Mouse (Mus musculus) forebrain, embryonic 16.5 days (tissue): ENCODE measurements around the gene Zfp410. TPM values are rescaled to one million over a fixed set of nuclear protein-coding genes. Genes with fewer than 3 reads are reported as not detected.
"Not testable (repeated sequence)": the region's sequence is repeated elsewhere in the genome, so short reads cannot be mapped to it uniquely, and the experiment has no call there.

ENCODE experiments used
- ATAC-seq: fragments of 200-750 bp; cut with Nextera tagmentation; 2 replicates; pipeline ENCODE4 v1.8.0; 2017; ENCODE audit warnings: mild to moderate bottlenecking, moderate library complexity
- H3K27ac ChIP-seq: fragments of 300-500 bp; sonication (generic); 2 replicates; pipeline ENCODE4 v1.5.1; 2014; ENCODE audit warnings: low read length, control low read depth
- H3K27me3 ChIP-seq: fragments of 300-500 bp; sonication (generic); replicated peaks from 2 replicates; pipeline ENCODE4 v1.6.1; 2014; ENCODE audit warnings: low read length; ENCODE audit not compliant: control insufficient read depth, insufficient read depth
- H3K36me3 ChIP-seq: fragments of 300-500 bp; sonication (generic); 2 replicates; pipeline ENCODE4 v1.6.1; 2014; ENCODE audit not compliant: control insufficient read depth, insufficient read depth
- H3K4me1 ChIP-seq: fragments of 300-500 bp; sonication (generic); replicated peaks from 2 replicates; pipeline ENCODE4 v1.6.1; 2014; ENCODE audit warnings: low read length; ENCODE audit not compliant: control insufficient read depth, insufficient read depth
- H3K4me2 ChIP-seq: fragments of 300-500 bp; sonication (generic); 2 replicates; pipeline ENCODE4 v1.6.1; 2014; ENCODE audit warnings: mild to moderate bottlenecking, low read length, control low read depth
- H3K4me3 ChIP-seq: fragments of 300-500 bp; sonication (generic); replicated peaks from 2 replicates; pipeline ENCODE4 v1.5.1; 2014; ENCODE audit warnings: mild to moderate bottlenecking, low read length, control low read depth
- H3K9ac ChIP-seq: fragments of 300-500 bp; sonication (generic); replicated peaks from 2 replicates; pipeline ENCODE4 v1.6.1; 2014; ENCODE audit warnings: low read depth, low read length, control low read depth
- H3K9me3 ChIP-seq: fragments of 300-500 bp; sonication (generic); 2 replicates; pipeline ENCODE4 v1.6.1; 2016; ENCODE audit warnings: low read length; ENCODE audit not compliant: control insufficient read depth
- WGBS: fragments of 180-500 bp; shearing (Covaris S2); extraction: QIAGEN DNeasy Blood & Tissue Kit; methylation state at CpG from one replicate; pipeline ENCODE4 v1.1.7; 2014; 5-methylcytosine and 5-hydroxymethylcytosine counted together
- polyA plus RNA-seq: library from polyadenylated mRNA; unstranded; fragments of >200 nt; fragmentation: Nextera tagmentation; extraction: Ambion mirVana; gene quantifications from 2 replicates; pipeline ENCODE4 v1.2.1, GENCODE M21; 2015

Zfp410 gene
- polyA plus RNA-seq, 1 experiment from 2014 or later = 87.9 TPM

DNA sequence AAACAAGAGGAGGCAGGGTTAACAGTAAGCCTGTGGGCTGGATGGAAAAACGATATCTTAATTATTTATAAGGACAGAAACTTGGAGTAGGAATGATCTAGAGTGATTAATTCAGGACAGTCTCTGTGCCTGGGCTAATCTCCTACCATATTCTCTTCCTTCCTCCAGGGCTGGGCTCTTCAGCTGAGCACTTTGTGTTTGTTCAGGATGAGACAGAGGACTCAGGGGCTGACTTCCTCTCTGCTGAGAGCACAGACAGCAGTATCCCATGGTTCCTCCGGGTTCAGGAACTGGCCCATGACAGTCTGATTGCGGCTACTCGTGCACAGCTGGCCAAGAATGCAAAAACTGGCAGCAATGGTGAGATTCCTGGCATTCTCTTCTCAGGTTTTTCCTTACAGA is 10.5 kb downstream of the Zfp410 start:
- H3K27me3 ChIP-seq = no peaks in the 10 kb centered on the region
- H3K9ac ChIP-seq = no peak overlapping the region
- H3K36me3 ChIP-seq = peaks cover 28% of the 10 kb centered on the region
- no peak overlapping the region for H3K27ac ChIP-seq
- H3K4me2 ChIP-seq = no peak overlapping the region
- 89% methylated on average over 4 of the region's 4 CpGs for WGBS
- ATAC-seq = no peak
- H3K4me3 ChIP-seq = no peak overlapping the region
- H3K9me3 ChIP-seq = no peaks in the 10 kb centered on the region
- no peaks in the 10 kb centered on the region for H3K4me1 ChIP-seq

DNA sequence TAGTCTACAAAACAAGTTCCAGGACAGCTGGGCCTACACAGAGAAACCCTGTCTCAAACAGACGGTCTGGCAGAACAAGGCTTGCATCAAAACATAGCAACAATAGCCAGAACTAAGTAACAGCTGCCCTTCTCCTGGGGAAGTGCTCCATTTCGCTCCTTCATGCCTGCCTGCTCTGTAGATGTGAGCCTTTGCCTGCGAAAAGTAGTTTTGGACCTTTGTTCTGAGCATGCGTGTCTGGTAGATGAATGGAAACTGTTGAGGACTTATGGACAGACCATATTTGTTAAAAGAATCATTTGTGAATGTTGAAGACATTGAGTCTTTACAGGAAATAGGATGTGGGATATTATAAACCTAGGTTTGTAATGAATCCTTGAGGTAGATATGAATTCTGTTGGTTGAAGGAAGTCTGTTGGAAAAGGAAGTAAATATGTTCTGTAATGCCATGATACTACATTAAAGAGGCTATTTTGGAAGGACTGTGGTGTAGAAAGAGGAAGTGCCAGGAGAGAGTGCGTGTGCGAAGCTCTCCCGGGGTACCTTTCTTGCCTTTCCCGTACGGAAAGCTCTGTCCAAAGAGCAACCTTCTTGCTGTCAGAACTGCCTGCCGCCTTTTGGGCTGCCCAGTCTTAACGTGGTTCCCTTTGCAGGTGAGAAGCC is 20.4 kb downstream of the Zfp410 start:
- Histone ChIP-seq H3K36me3 (peaks cover 36% of the 10 kb centered on the region), H3K9ac (no peak overlapping the region)

DNA sequence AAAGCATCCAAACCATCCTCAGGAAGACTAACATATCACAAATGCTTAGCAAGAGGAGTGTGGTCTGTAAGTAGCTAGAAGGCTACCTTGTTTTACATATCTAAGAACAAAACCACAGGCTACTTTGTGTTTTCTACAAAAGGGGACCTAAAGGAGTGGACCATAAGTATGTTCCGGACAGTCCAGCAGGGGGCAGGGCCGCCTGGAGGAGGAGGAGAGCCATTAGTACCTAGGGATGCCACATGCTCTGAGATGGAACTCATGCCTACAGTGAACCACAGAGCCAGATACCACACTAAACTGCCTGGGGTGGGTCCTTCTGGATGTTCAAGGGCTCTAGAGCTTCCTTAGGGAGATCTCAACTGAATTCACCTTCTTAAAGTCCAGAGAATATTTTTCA is 30.5 kb downstream of the Zfp410 start:
- Histone ChIP-seq H3K27me3 (no peaks in the 10 kb centered on the region), H3K9me3 (no peaks in the 10 kb centered on the region), H3K27ac (no peak overlapping the region), H3K4me3 (no peak overlapping the region), H3K9ac (no peak overlapping the region), H3K4me1 (no peaks in the 10 kb centered on the region), H3K4me2 (no peak overlapping the region), H3K36me3 (peaks cover 29% of the 10 kb centered on the region)
- WGBS = 36% methylated on average over 2 of the region's 2 CpGs
- no peak for ATAC-seq

More for the DNA sequence above, 20.4 kb downstream of the Zfp410 start:
- no peaks in the 10 kb centered on the region for H3K4me1 ChIP-seq
- no peak overlapping the region for H3K4me2 ChIP-seq
- no peak overlapping the region for H3K4me3 ChIP-seq
- H3K27ac ChIP-seq = no peak overlapping the region
- no peaks in the 10 kb centered on the region for H3K27me3 ChIP-seq
- H3K9me3 ChIP-seq = no peaks in the 10 kb centered on the region
- WGBS = 91% methylated on average over 11 of the region's 11 CpGs
- ATAC-seq = no peak

DNA sequence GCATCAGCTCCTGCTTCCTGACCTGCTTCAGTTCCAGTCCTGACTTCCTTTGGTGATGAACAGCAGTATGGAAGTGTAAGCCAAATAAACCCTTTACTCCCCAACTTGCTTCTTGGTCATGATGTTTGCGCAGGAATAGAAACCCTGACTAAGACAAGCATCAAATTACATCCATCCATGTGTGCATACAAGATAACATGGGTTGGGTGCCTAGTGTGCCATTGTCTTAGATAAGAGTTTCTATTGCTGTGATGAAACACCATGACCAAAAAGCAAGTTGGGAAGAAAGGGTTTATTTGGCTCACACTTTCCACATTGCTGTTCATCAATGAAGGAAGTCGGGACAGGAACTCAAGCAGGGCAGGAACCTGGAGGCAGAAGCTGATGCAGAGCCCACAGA is 42.0 kb downstream of the Zfp410 start:
- H3K9me3 ChIP-seq, H3K27me3 ChIP-seq, ATAC-seq, H3K4me2 ChIP-seq, H3K36me3 ChIP-seq, H3K27ac ChIP-seq, H3K4me3 ChIP-seq, H3K9ac ChIP-seq: not testable (repeated sequence)
- peaks cover 17% of the 10 kb centered on the region for H3K4me1 ChIP-seq
- 87% methylated on average over 2 of the region's 2 CpGs for WGBS

DNA sequence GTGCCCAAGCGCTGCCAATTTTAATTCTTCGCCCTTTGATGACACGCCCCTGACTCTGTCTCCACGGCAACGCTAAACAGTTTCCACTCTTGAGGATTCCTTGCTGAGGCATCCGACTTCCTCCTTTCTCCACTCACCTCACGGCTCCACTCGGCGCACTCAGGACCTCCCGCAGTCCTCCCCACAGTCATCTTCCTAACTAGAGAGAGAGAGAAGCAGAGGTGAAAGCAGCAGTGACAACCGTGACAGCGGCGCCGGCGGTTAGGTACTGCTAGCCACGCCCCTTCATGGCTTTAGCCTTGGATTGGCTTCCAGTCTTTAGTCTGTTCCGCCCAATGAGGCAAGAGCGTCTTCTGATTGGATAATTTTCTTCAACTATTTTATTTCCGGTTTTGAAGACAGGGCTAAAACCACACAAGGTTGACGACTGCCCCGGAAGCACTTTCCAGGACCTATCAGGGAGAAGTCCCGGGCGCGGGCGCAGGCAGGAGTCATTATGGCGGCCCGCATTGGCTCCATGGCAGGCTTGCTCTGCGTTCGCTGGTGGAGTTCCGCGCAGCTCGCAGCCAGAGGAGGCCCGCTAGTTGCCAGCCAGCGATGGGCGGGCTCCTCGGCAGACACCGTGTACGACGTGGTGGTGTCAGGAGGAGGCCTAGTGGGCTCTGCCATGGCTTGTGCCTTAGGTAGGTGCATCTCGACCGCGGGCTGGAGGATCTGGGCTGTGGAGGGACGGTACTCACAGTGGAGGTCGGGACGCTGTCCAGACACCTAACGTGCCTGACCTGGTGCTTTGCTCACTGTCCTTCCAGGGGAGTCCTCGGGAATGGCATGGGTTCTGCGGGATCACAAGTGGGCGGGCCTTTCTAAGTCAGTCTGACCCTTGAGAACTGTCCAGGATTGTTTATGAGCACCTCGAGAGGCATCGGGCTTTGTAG is 45.2 kb downstream of the Zfp410 start, which contains the start of the genes Coq6 and Fam161b:
Gene Coq6, plus strand, starts transcription at position 103 of the 935 bp plus-strand sequence.
Gene Fam161b, minus strand, starts transcription at position 279 of the 935 bp plus-strand sequence.
- no peaks in the 10 kb centered on the region for H3K27me3 ChIP-seq
- peaks cover 17% of the 10 kb centered on the region for H3K4me1 ChIP-seq
- ATAC-seq = peak; percentile 99
- H3K4me2 ChIP-seq = peak within 1 kb of the TSS; percentile 93
- H3K36me3 ChIP-seq = peaks cover 6% of the 10 kb centered on the region
- H3K4me3 ChIP-seq = peak within 1 kb of the TSS; percentile 100
- H3K9me3 ChIP-seq = no peaks in the 10 kb centered on the region
- H3K9ac ChIP-seq = peak within 1 kb of the TSS; percentile 95
- under 1% methylated on average over 51 of the region's 51 CpGs for WGBS
- H3K27ac ChIP-seq = peak within 1 kb of the TSS; percentile 58; the same call in 1 of the 2 replicates

DNA sequence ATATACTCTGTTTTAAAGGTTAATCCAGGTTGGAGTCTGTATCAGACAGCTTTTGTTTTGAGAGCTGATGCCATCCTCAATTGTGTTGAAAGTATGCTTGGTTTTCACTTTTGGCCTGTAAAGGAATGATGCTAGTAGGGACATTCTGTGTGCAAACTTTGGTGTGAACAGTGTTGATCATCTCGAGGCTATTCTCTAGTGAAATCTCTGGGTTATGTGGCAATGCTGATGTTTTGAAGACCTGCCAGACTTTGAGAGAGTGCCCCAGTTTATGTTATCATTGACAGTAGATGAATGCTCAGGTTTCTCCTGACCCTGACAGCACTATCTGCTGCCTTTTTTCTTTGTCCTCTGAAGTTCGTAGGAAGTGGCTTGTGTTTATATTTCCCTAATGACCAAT is 46.2 kb downstream of the Zfp410 start:
- H3K9ac ChIP-seq = no peak overlapping the region
- WGBS = 76% methylated on average over 2 of the region's 2 CpGs
- H3K4me3 ChIP-seq = no peak overlapping the region
- H3K4me1 ChIP-seq = peaks cover 17% of the 10 kb centered on the region
- no peaks in the 10 kb centered on the region for H3K27me3 ChIP-seq
- H3K9me3 ChIP-seq = no peaks in the 10 kb centered on the region
- H3K27ac ChIP-seq = no peak overlapping the region
- H3K36me3 ChIP-seq = peaks cover 8% of the 10 kb centered on the region
- ATAC-seq = no peak
- H3K4me2 ChIP-seq = peak overlapping the region; percentile 93

DNA sequence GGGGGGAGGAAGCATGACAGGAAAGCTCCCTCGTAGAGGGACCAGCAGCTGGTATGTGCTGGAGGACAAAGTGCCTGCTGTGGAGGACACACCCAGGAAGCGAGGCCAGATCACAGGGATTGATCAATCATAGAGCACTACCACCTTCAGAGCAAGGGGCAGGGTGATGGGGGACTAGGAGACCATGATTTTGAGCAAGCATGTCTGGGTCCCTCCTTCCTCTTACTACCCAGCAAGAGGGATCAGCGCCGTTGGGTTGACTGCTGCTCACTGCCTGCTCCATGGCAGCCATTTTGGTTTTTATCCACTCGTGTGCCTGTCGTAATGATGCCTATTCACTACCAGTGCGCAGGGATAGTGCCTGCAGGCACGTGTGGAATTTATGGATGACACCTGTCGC is 47.6 kb downstream of the Zfp410 start:
- no peak for ATAC-seq
- no peaks in the 10 kb centered on the region for H3K9me3 ChIP-seq
- no peaks in the 10 kb centered on the region for H3K27me3 ChIP-seq
- H3K4me1 ChIP-seq = peaks cover 17% of the 10 kb centered on the region
- no peak overlapping the region for H3K4me2 ChIP-seq
- 90% methylated on average over 9 of the region's 9 CpGs for WGBS
- no peak overlapping the region for H3K4me3 ChIP-seq
- H3K36me3 ChIP-seq = peaks cover 16% of the 10 kb centered on the region
- H3K9ac ChIP-seq = no peak overlapping the region
- H3K27ac ChIP-seq = no peak overlapping the region

DNA sequence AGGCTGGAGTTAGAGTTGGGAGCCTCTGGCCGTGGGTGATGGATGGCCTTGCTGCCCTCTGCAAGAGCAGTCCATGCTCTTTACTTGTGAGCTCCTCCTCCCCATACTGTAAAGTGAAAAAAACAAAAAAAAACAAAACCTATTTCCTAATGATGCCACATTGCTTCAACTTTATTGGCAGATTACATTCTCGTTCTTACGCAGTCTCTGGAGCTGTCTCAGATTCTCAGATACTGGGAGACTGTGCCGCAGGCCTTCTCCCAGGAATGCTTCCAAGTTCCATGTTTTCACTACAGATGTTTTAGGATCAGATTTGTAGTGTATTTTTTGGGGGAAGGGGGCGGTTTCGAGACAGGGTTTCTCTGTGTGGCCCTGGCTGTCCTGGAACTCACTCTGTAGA is 48.5 kb downstream of the Zfp410 start:
- 96% methylated on average over 6 of the region's 6 CpGs for WGBS
- Histone ChIP-seq H3K27ac (no peak overlapping the region), H3K4me1 (peaks cover 17% of the 10 kb centered on the region), H3K27me3 (no peaks in the 10 kb centered on the region), H3K9me3 (no peaks in the 10 kb centered on the region), H3K9ac (no peak overlapping the region), H3K4me3 (no peak overlapping the region), H3K36me3 (peaks cover 19% of the 10 kb centered on the region), H3K4me2 (no peak overlapping the region)
- no peak for ATAC-seq

DNA sequence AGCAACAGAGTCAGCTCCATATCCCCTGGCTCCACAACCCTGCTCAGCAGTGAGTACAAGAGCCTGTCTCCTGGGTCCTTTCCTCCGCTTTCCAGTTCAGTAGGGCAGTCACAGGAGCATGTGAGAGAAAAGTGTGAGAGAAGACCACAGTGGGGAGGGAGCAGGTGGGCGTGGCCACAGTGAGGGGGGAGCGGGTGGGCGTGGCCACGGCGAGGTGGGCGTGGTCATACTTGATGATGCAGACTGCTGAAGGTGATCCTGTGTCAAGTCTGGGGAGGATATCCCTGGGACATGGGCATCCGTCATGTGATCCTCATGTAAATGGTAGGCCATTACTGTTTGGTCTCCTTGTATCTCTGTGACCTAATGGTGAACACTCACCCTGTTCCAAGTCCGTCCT is 50.3 kb downstream of the Zfp410 start:
- Histone ChIP-seq H3K4me3 (no peak overlapping the region), H3K9ac (no peak overlapping the region), H3K9me3 (no peaks in the 10 kb centered on the region), H3K4me1 (peaks cover 9% of the 10 kb centered on the region), H3K27ac (no peak overlapping the region), H3K27me3 (no peaks in the 10 kb centered on the region), H3K36me3 (peaks cover 35% of the 10 kb centered on the region), H3K4me2 (no peak overlapping the region)
- 74% methylated on average over 9 of the region's 9 CpGs for WGBS
- no peak for ATAC-seq
